Mouse (Mus musculus) central nervous system, embryonic 14 days (tissue): ENCODE results near the gene Mcpt9. TPM values are rescaled to one million over a fixed set of nuclear protein-coding genes. Genes with fewer than 3 reads are reported as not detected.

Experiments used
- polyA plus RNA-seq: library from polyadenylated mRNA; depleted of rRNA; stranded (reverse); fragments of >200 nt; gene quantifications from 2 replicates; pipeline ENCODE4 v1.2.3, GENCODE M21; 2012; rRNA removed

The Mcpt9 gene
- not detected in 2 replicates for polyA plus RNA-seq

GRCm38 (mm10) chr14:56030395-56030794 lies at the start of gene Mcpt9:
Gene Mcpt9 (minus strand): TSS chr14:56030495.

GRCm38 (mm10) chr14:56062213-56062612 lies 31.9 kb upstream of the Mcpt9 start, which contains the start of gene Mcpt4:
Gene Mcpt4 (minus strand): TSS chr14:56062313.

GRCm38 (mm10) chr14:56041792-56042191 lies 11.5 kb upstream of the Mcpt9 start, which contains the start of gene Mcpt2:
Gene Mcpt2 (plus strand): TSS chr14:56042041.

DNA sequence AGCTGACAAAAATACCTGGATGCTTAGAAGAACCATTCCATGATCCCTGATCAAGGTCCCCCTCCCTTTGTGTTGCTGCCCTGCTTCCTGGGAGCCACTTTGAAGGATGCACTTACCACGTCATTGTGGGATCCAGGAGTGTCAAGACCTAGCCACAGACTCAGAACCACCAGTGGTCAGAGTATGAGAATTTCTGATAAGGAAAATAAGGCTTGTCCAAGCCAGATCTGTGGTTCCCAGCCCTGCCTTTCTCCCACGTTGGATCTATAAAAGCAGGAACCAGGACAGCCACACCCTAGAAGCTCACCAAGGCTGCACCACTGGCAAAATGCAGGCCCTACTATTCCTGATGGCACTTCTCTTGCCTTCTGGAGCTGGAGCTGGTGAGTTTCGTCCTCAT lies 12.6 kb downstream of the Mcpt9 start, which contains the start of gene Mcpt1:
Gene Mcpt1 (plus strand): TSS at position 301 of the 400 bp plus-strand sequence.

Other genes starting within 250 kb of the Mcpt9 start
- gene Adcy4, start 246.4 kb downstream of the Mcpt9 start, polyA plus RNA-seq, result 5.0 and 9.7 TPM in 2 replicates
- 3.1 and 9.4 TPM in 2 replicates for gene Ripk3, start 241.6 kb downstream of the Mcpt9 start, polyA plus RNA-seq
- gene Nfatc4, start 207.4 kb downstream of the Mcpt9 start, polyA plus RNA-seq, result 29.1 and 48.1 TPM in 2 replicates
- 18.4 and 24.1 TPM in 2 replicates for gene Nynrin, start 176.5 kb downstream of the Mcpt9 start, polyA plus RNA-seq
- 0.45 and 0.53 TPM in 2 replicates for gene Cbln3, start 146.1 kb downstream of the Mcpt9 start, polyA plus RNA-seq
- gene Khnyn, start 145.5 kb downstream of the Mcpt9 start, polyA plus RNA-seq, result 14.8 and 16.5 TPM in 2 replicates
- 102 and 107 TPM in 2 replicates for gene Sdr39u1, start 130.2 kb downstream of the Mcpt9 start, polyA plus RNA-seq
- gene Cma1, start 85.8 kb downstream of the Mcpt9 start, polyA plus RNA-seq, result 1.4 and 5.1 TPM in 2 replicates
- not detected in 2 replicates for gene Cma2, start 79.5 kb downstream of the Mcpt9 start, polyA plus RNA-seq
- 0.08 TPM in 1 of 2 replicates, not detected in the other for gene Mcpt1, start 12.5 kb downstream of the Mcpt9 start, polyA plus RNA-seq
- gene Mcpt2, start 11.5 kb upstream of the Mcpt9 start, polyA plus RNA-seq, result 0.06 TPM in 1 of 2 replicates, not detected in the other
- gene Mcpt4, start 31.8 kb upstream of the Mcpt9 start, polyA plus RNA-seq, result 0.19 TPM in 1 of 2 replicates, not detected in the other
- 0.07 and 0.23 TPM in 2 replicates for gene Mcpt8, start 54.8 kb upstream of the Mcpt9 start, polyA plus RNA-seq
- gene Ctsg, start 72.1 kb upstream of the Mcpt9 start, polyA plus RNA-seq, result 0.22 and 0.29 TPM in 2 replicates
- not detected in 2 replicates for gene Gzme, start 90.1 kb upstream of the Mcpt9 start, polyA plus RNA-seq
- gene Gzmd, start 102.1 kb upstream of the Mcpt9 start, polyA plus RNA-seq, result not detected in 2 replicates
- gene Gzmg, start 129.1 kb upstream of the Mcpt9 start, polyA plus RNA-seq, result not detected in 2 replicates
- gene Gzmn, start 144.1 kb upstream of the Mcpt9 start, polyA plus RNA-seq, result not detected in 2 replicates
- gene Gzmf, start 180.9 kb upstream of the Mcpt9 start, polyA plus RNA-seq, result not detected in 2 replicates
- 0.09 TPM in 1 of 2 replicates, not detected in the other for gene Gzmc, start 204.2 kb upstream of the Mcpt9 start, polyA plus RNA-seq
- gene Gzmb, start 231.8 kb upstream of the Mcpt9 start, polyA plus RNA-seq, result 0.04 and 0.09 TPM in 2 replicates